Mouse (Mus musculus) 416B (cell line): Measurements from ENCODE around the gene Gm7945.
"Not testable (repeated sequence)": the region's sequence is repeated elsewhere in the genome, so short reads cannot be mapped to it uniquely, and the experiment has no call there.

Experiments used
- DNase-seq: peaks from one replicate; pipeline ENCODE4 v3.0.0; 2011; ENCODE audit warnings: low read depth

Gm7945 gene

DNA sequence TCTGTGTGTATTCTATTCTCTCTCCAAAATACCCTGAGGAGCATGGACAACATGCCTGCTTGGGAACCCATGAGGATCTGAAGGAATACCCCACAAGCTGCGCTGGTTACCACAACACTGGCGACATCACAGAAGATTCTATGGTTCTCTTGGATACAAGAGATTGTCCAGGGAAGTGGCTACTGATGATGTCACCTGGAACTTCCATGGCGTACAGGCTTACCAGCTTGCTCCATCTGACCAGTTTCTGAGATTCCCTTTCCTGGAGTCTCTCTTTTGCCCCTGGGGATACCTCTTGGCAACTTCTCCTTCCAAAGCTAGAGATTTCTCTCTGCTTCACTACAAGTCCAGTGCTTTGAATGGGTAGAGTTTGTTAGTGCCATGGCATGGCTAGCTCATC, at the start of gene Gm7945:
Gene Gm7945, minus strand, starts transcription at position 101 of the 400 bp plus-strand sequence.
- not testable (repeated sequence) for DNase-seq

DNA sequence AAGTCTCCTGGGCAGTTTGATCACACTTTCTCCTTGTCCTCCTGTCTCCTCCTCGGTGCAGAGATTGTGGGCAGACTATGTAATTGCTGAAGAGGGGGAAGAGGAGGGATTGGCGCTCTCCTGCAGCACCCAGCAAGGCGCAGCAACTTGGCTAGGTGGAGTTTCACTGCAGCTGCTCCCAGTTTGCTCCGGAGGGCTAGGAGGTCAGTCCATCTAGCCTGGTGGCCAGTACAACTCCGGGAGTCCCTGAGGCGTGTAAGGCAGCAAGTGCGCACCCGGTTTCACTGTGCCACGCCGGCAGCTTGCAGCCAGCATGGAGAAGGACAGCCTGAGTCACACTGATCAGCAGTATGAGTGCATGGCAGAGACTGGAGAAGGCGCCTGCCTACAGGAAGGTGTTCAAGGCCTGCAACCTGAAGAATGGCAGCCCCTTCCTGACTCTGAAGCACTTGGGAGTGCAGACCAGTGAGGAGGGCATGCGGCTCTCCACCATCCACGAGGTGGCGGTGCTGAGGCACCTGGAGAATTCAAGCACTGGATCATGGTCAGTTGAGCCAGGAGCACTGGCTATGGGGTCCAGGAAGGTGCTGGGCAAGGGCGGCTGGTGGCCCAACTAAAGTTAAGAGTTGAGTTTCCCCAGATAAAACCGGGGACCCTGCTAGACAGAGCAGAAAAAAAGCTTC, 39.4 kb upstream of the Gm7945 start:
- not testable (repeated sequence) for DNase-seq

DNA sequence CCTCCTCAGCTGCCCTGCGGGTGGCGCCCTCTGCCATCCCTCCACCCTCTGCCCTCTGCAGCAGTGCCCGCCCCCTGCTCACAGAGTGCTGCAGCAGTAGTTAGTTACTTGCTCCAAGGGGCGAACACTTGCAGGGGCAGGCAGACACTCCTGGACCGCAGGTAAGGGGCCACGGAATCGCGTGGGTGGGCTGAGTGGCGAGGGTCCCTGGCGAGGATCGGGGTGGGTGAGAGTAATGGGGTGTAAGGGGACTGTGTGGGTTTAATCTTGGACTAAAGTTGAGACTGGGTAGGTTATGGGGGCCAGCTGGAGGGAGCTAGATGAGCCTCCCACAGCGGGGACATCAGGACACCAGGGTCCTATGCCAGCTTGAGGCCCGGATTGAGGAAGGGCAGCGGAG, 38.5 kb upstream of the Gm7945 start:
- DNase-seq = not testable (repeated sequence)

DNA sequence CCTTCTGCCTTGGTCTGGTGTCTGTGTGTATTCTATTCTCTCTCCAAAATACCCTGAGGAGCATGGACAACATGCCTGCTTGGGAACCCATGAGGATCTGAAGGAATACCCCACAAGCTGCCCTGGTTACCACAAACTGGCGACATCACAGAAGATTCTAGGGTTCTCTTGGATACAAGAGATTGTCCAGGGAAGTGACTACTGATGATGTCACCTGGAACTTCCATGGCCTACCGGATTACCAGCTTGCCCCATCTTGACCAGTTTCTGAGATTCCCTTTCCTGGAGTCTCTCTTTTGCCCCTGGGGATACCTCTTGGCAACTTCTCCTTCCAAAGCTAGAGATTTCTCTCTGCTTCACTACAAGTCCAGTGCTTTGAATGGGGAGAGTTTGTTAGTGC, 22.0 kb upstream of the Gm7945 start, which contains the start of gene Gm6482:
Gene Gm6482, minus strand, starts transcription at position 101 of the 400 bp plus-strand sequence.
- not testable (repeated sequence) for DNase-seq

DNA sequence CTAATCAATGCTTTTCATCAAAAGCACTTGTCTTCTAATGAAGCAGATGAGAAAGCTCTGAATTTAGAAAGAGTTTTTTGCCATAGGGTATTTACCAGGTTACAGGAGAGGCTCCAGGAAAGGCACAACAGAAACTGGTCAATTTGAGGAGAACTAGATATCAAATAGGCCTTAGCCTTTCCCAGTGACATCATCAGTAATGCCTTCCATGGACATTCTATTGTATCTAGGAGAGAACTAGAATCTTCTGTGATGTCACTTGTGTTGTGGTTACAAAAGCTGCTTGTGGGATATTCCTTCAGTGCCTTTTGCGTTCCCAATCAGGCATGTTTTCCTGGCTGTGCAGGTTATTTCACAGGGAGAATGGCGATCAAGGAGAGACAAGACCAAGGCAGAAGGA, 37.9 kb downstream of the Gm7945 start, which contains the start of gene Gm5798:
Gene Gm5798, plus strand, starts transcription at position 301 of the 400 bp plus-strand sequence.
- DNase-seq = not testable (repeated sequence)
